Mouse (Mus musculus) forebrain, postnatal 0 days (tissue): ENCODE data around the gene Gm28372. TPM values are rescaled to one million over a fixed set of nuclear protein-coding genes. Genes with fewer than 3 reads are reported as not detected.
A peak's percentile ranks its signal among the peaks of the same experiment; 100 is the strongest.

ENCODE experiments used
- ATAC-seq: fragments of 200-750 bp; cut with Nextera tagmentation; 2 replicates; pipeline ENCODE4 v1.8.0; 2017; ENCODE audit warnings: mild to moderate bottlenecking, moderate library complexity
- DNase-seq: peaks from one replicate; pipeline ENCODE4 v3.0.0-alpha.2; 2015
- H3K27ac ChIP-seq: fragments of 300-500 bp; sonication (generic); 2 replicates; pipeline ENCODE4 v1.5.1; 2014; ENCODE audit warnings: low read depth, mild to moderate bottlenecking, antibody characterized with exemption, low read length, moderate library complexity, mixed read lengths
- H3K27me3 ChIP-seq: fragments of 300-500 bp; sonication (generic); 2 replicates; pipeline ENCODE4 v1.6.1; 2014; ENCODE audit warnings: mild to moderate bottlenecking, low read length, mixed read lengths; ENCODE audit not compliant: insufficient read depth
- H3K36me3 ChIP-seq: fragments of 300-500 bp; sonication (generic); 2 replicates; pipeline ENCODE4 v1.6.1; 2014; ENCODE audit warnings: mild to moderate bottlenecking, moderate library complexity; ENCODE audit not compliant: insufficient read depth
- H3K4me1 ChIP-seq: fragments of 300-500 bp; sonication (generic); 2 replicates; pipeline ENCODE4 v1.6.1; 2014; ENCODE audit warnings: antibody characterized with exemption; ENCODE audit not compliant: insufficient read depth
- H3K4me2 ChIP-seq: fragments of 300-500 bp; sonication (generic); 2 replicates; pipeline ENCODE4 v1.6.1; 2014; ENCODE audit warnings: low read depth, mild to moderate bottlenecking, moderate library complexity
- H3K4me3 ChIP-seq: fragments of 300-500 bp; sonication (generic); 2 replicates; pipeline ENCODE4 v1.5.1; 2014; ENCODE audit warnings: low read depth, low read length, mixed read lengths
- H3K9ac ChIP-seq: fragments of 300-500 bp; sonication (generic); 2 replicates; pipeline ENCODE4 v1.6.1; 2014; ENCODE audit warnings: mild to moderate bottlenecking
- H3K9me3 ChIP-seq: fragments of 300-500 bp; sonication (generic); 2 replicates; pipeline ENCODE4 v1.6.1; 2016; ENCODE audit warnings: low read length
- CTCF ChIP-seq: sonication (generic); IDR thresholded peaks from 2 replicates; pipeline ENCODE4 v1.5.1; 2016; ENCODE audit warnings: antibody characterized with exemption, control low read depth, low read depth
- whole genome bisulfite sequencing: fragments of 180-500 bp; shearing (Covaris S2); extraction: QIAGEN DNeasy Blood & Tissue Kit; methylation state at CpG from one replicate; pipeline ENCODE4 v1.1.7; 2014; 5-methylcytosine and 5-hydroxymethylcytosine counted together
- polyA plus RNA-seq: library from polyadenylated mRNA; unstranded; fragments of >200 nt; fragmentation: Nextera tagmentation; extraction: Ambion mirVana; gene quantifications from 2 replicates; pipeline ENCODE4 v1.2.1, GENCODE M21; 2015
- total RNA-seq: library from RNA; depleted of rRNA; stranded (reverse); fragments of >200 nt; gene quantifications from 2 replicates; pipeline ENCODE4 v1.2.3, GENCODE M21; 2014; rRNA removed

Gm28372 gene
- total and polyA plus RNA-seq, 2 experiments from 2014 or later, result not detected

DNA sequence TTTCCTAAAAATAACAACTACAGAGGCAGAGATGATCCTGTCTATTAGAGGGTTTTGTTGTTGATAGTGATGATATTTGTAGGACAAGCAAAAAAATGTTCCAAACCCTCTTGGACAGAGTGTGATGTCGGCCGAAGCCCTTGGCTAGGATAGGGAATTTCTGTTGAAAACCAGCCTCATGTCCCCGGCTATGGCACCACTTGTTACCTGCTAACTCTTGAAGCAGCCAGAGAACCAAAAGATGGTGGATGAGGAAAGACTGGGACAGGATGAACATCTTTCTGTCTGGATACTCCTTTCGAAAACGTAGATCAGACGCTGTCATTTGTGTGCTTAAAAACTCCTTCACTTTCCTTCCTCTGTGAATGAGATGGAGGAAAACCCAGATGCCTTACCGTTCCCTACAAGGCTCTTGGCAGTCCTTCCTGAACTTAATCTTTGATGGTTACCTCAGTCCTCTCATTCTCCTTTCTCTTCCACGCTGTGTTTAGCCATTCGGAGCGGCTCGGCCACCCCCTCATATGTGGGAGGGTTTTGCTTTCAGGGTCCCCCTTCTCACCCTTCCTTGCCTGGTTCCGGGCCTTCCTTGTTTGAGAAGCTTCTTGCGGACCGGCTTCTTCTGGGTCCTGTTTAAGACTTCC, 46.2 kb downstream of the Gm28372 start:
- Histone ChIP-seq H3K27me3 (no peaks in the 10 kb centered on the region), H3K27ac (no peak overlapping the region), H3K4me1 (peaks cover 33% of the 10 kb centered on the region), H3K36me3 (no peaks in the 10 kb centered on the region), H3K9ac (peak overlapping the region; percentile 90), H3K4me2 (peak overlapping the region; percentile 60), H3K9me3 (no peaks in the 10 kb centered on the region), H3K4me3 (peak overlapping the region; percentile 90)
- DNase-seq (no peak), ATAC-seq (no peak)
- no peak for TF ChIP-seq CTCF
- 44% methylated on average over 14 of the region's 14 CpGs for WGBS

- peak overlapping the region; percentile 90 for H3K4me3 ChIP-seq
- DNase-seq (no peak), ATAC-seq (no peak)
- 53% methylated on average over 3 of the region's 3 CpGs for WGBS
- peak overlapping the region; percentile 60 for H3K4me2 ChIP-seq
- H3K36me3 ChIP-seq, result no peaks in the 10 kb centered on the region
- peak overlapping the region; percentile 90 for H3K9ac ChIP-seq
- no peak overlapping the region for H3K27ac ChIP-seq
- no peaks in the 10 kb centered on the region for H3K27me3 ChIP-seq
- peaks cover 33% of the 10 kb centered on the region for H3K4me1 ChIP-seq
- H3K9me3 ChIP-seq, result no peaks in the 10 kb centered on the region
- TF ChIP-seq CTCF, result no peak
Measured at GRCm38 (mm10) chr2:130451727-130452090, 46.7 kb downstream of the Gm28372 start.

DNA sequence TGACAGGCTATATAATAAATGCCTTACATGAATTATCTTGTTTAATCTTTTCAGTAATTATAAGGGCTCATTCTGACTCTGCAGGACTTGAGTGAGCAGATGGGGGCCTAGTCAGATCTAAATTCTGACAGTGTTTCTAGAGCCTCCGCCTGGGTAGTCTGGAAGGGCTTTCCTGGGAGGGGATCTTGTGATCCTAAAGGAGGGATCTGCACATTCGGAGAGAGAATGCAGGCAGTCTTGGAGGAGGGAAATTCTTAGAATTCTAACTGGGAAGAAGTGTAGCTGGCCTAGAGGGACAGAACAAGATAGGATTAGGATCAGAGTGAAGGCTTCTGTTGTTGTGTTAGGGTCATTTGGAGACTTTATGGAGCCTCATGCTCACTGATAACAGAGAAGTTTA, 47.2 kb downstream of the Gm28372 start:
- no peaks in the 10 kb centered on the region for H3K9me3 ChIP-seq
- peak overlapping the region; percentile 29 for H3K4me2 ChIP-seq
- no peak overlapping the region for H3K4me3 ChIP-seq
- 37% methylated on average over 2 of the region's 2 CpGs for WGBS
- DNase-seq (no peak), ATAC-seq (no peak)
- H3K27me3 ChIP-seq, result no peaks in the 10 kb centered on the region
- peaks cover 33% of the 10 kb centered on the region for H3K4me1 ChIP-seq
- no peaks in the 10 kb centered on the region for H3K36me3 ChIP-seq
- H3K9ac ChIP-seq, result no peak overlapping the region; the same call in 1 of the 2 replicates
- no peak overlapping the region for H3K27ac ChIP-seq
- TF ChIP-seq CTCF, result no peak

- no peak for TF ChIP-seq CTCF
- no peaks in the 10 kb centered on the region for H3K9me3 ChIP-seq
- H3K4me2 ChIP-seq, result peak overlapping the region; percentile 32; the same call in 1 of the 2 replicates
- 31% methylated on average over 6 of the region's 6 CpGs for WGBS
- no peak overlapping the region for H3K4me3 ChIP-seq
- no peaks in the 10 kb centered on the region for H3K36me3 ChIP-seq
- no peak overlapping the region for H3K9ac ChIP-seq
- H3K27me3 ChIP-seq, result no peaks in the 10 kb centered on the region
- DNase-seq (peak; percentile 35), ATAC-seq (no peak)
- H3K4me1 ChIP-seq, result peaks cover 33% of the 10 kb centered on the region
- H3K27ac ChIP-seq, result no peak overlapping the region
Measured at GRCm38 (mm10) chr2:130453421-130453820, 48.4 kb downstream of the Gm28372 start.

- Histone ChIP-seq H3K36me3 (no peaks in the 10 kb centered on the region), H3K27me3 (no peaks in the 10 kb centered on the region), H3K9me3 (no peaks in the 10 kb centered on the region), H3K27ac (no peak overlapping the region), H3K4me1 (peaks cover 29% of the 10 kb centered on the region), H3K9ac (no peak overlapping the region), H3K4me2 (no peak overlapping the region), H3K4me3 (no peak overlapping the region)
- no peak for TF ChIP-seq CTCF
- WGBS, result 37% methylated on average over 6 of the region's 6 CpGs
- ATAC-seq, result no peak
- DNase-seq, result peak; percentile 63
Measured at GRCm38 (mm10) chr2:130454748-130455370, 49.8 kb downstream of the Gm28372 start.

Other genes with a start within 250 kb of the Gm28372 start
- gene Snrpb, start 225.8 kb upstream of the Gm28372 start, total RNA-seq, result 306 TPM in 2 replicates
- 334 and 388 TPM in 2 replicates for gene Snrpb, start 225.8 kb upstream of the Gm28372 start, polyA plus RNA-seq
- gene Tmc2, start 210.0 kb upstream of the Gm28372 start, total RNA-seq, result not detected in 2 replicates
- not detected in 2 replicates for gene Tmc2, start 210.0 kb upstream of the Gm28372 start, polyA plus RNA-seq
- 173 and 183 TPM in 2 replicates for gene Nop56, start 130.8 kb upstream of the Gm28372 start, total RNA-seq
- gene Nop56, start 130.8 kb upstream of the Gm28372 start, polyA plus RNA-seq, result 220 and 243 TPM in 2 replicates
- gene Idh3b, start 120.7 kb upstream of the Gm28372 start, total RNA-seq, result 137 and 175 TPM in 2 replicates
- 151 and 169 TPM in 2 replicates for gene Idh3b, start 120.7 kb upstream of the Gm28372 start, polyA plus RNA-seq
- 9.3 and 15.1 TPM in 2 replicates for gene Ebf4, start 110.1 kb upstream of the Gm28372 start, total RNA-seq
- 3.5 and 4.8 TPM in 2 replicates for gene Ebf4, start 110.1 kb upstream of the Gm28372 start, polyA plus RNA-seq
- gene Cpxm1, start 7.7 kb upstream of the Gm28372 start, total RNA-seq, result 18.4 and 20.4 TPM in 2 replicates
- 20.4 and 22.4 TPM in 2 replicates for gene Cpxm1, start 7.7 kb upstream of the Gm28372 start, polyA plus RNA-seq
- gene 1700020A23Rik, start within 50 bp of the Gm28372 start, total RNA-seq, result not detected in 2 replicates
- 0.45 TPM in 1 of 2 replicates, not detected in the other for gene 1700020A23Rik, start within 50 bp of the Gm28372 start, polyA plus RNA-seq
- not detected in 2 replicates for gene Tmem239, start 1.2 kb downstream of the Gm28372 start, total RNA-seq
- gene Tmem239, start 1.2 kb downstream of the Gm28372 start, polyA plus RNA-seq, result 0.16 TPM in 1 of 2 replicates, not detected in the other
- gene Vps16, start 19.1 kb downstream of the Gm28372 start, total RNA-seq, result 78.7 and 99.8 TPM in 2 replicates
- gene Vps16, start 19.1 kb downstream of the Gm28372 start, polyA plus RNA-seq, result 68.7 and 76.7 TPM in 2 replicates
- 15.9 and 18.0 TPM in 2 replicates for gene Pced1a, start 19.5 kb downstream of the Gm28372 start, total RNA-seq
- 7.9 and 9.2 TPM in 2 replicates for gene Pced1a, start 19.5 kb downstream of the Gm28372 start, polyA plus RNA-seq
- gene Ptpra, start 45.0 kb downstream of the Gm28372 start, total RNA-seq, result 154 and 167 TPM in 2 replicates
- gene Ptpra, start 45.0 kb downstream of the Gm28372 start, polyA plus RNA-seq, result 142 and 162 TPM in 2 replicates
- 46.2 and 59.7 TPM in 2 replicates for gene Mrps26, start 158.5 kb downstream of the Gm28372 start, total RNA-seq
- 113 and 119 TPM in 2 replicates for gene Mrps26, start 158.5 kb downstream of the Gm28372 start, polyA plus RNA-seq
- 4.0 and 8.8 TPM in 2 replicates for gene Oxt, start 170.9 kb downstream of the Gm28372 start, total RNA-seq
- 2.2 and 8.1 TPM in 2 replicates for gene Oxt, start 170.9 kb downstream of the Gm28372 start, polyA plus RNA-seq
- 87.2 and 92.1 TPM in 2 replicates for gene Avp, start 177.3 kb downstream of the Gm28372 start, total RNA-seq
- gene Avp, start 177.3 kb downstream of the Gm28372 start, polyA plus RNA-seq, result 83.0 and 181 TPM in 2 replicates
- gene Fastkd5, start 224.8 kb downstream of the Gm28372 start, total RNA-seq, result 10.0 and 11.0 TPM in 2 replicates
- 7.1 and 8.1 TPM in 2 replicates for gene Fastkd5, start 224.8 kb downstream of the Gm28372 start, polyA plus RNA-seq
- 5.5 and 6.6 TPM in 2 replicates for gene Ubox5, start 224.8 kb downstream of the Gm28372 start, total RNA-seq
- gene Ubox5, start 224.8 kb downstream of the Gm28372 start, polyA plus RNA-seq, result 5.9 and 7.3 TPM in 2 replicates
- 33.5 and 35.5 TPM in 2 replicates for gene Lzts3, start 237.6 kb downstream of the Gm28372 start, total RNA-seq
- 4.7 and 11.3 TPM in 2 replicates for gene Lzts3, start 237.6 kb downstream of the Gm28372 start, polyA plus RNA-seq